In genomic region chr5:100911502-100912097, GRCm38 (mm10) we compare ENCODE assay signal across 12 mouse cellular contexts.
A peak's percentile ranks its signal among the peaks of the same experiment; 100 is the strongest.
DNase-seq lines count a peak whose midpoint lies in the region; ATAC-seq lines count a peak whose summit lies in the region.
"Had no signal": no experiment of that assay in that cellular context is flagged by ENCODE, and none has a peak within 500 bp of the region (broad histone marks: within the 10 kb centered on the region; RNA-seq: fewer than 3 reads in every experiment).

No protein-coding gene starts in this region.

- H3K9ac ChIP-seq in kidney, embryonic 15.5 days = no peak overlapping the region
- H3K9ac ChIP-seq: neural tube, embryonic 12.5 days; stomach, embryonic 15.5 days had no signal

- no peaks in the 10 kb centered on the region for H3K36me3 ChIP-seq in kidney, embryonic 15.5 days
- H3K36me3 ChIP-seq: neural tube, embryonic 12.5 days; stomach, embryonic 15.5 days had no signal

- H3K27ac ChIP-seq in kidney, embryonic 15.5 days = no peak overlapping the region
- H3K27ac ChIP-seq: neural tube, embryonic 12.5 days; stomach, embryonic 15.5 days had no signal

- 73% methylated on average over 19 of the region's 19 CpGs for WGBS in kidney, embryonic 15.5 days

- 0 out of 2 replicates have a peak, but pooled peaks cover 4% of the 10 kb centered on the region for H3K4me1 ChIP-seq in kidney, embryonic 15.5 days
- H3K4me1 ChIP-seq: neural tube, embryonic 12.5 days; stomach, embryonic 15.5 days had no signal

- ATAC-seq in kidney, embryonic 15.5 days (replicated peaks; ENCODE audit: low FRiP score) = no peak

- DNase-seq in kidney, adult 18-20 months = peak; percentile 81
- DNase-seq in B cell, adult 2 months = peak; percentile 62 to 66
- DNase-seq in MEL-GATA-1-ER (ENCODE audit: extremely low read depth, low read depth) = peak; percentile 29
- peak; percentile 93 to 95 for DNase-seq in kidney, postnatal 25 days
- DNase-seq in right cerebral cortex, postnatal 14 days = no peak
- no peak for DNase-seq in layer of hippocampus, adult 11-12 months (ENCODE audit: low spot score)
- no peak for DNase-seq in adrenal gland, adult 2 months
- DNase-seq: adrenal gland, adult 8-10 months; gastrocnemius, postnatal 10 days had no signal

- H3K9me3 ChIP-seq in kidney, embryonic 15.5 days (replicated peaks) = no peaks in the 10 kb centered on the region
- H3K9me3 ChIP-seq: neural tube, embryonic 12.5 days; stomach, embryonic 15.5 days had no signal

- H3K4me3 ChIP-seq in kidney, embryonic 15.5 days (replicated peaks) = no peak overlapping the region
- H3K4me3 ChIP-seq: neural tube, embryonic 12.5 days; stomach, embryonic 15.5 days had no signal

- no peak overlapping the region for H3K4me2 ChIP-seq in kidney, embryonic 15.5 days
- H3K4me2 ChIP-seq: neural tube, embryonic 12.5 days; stomach, embryonic 15.5 days had no signal

- peaks cover 8% of the 10 kb centered on the region; the same call in 1 of the 2 replicates for H3K27me3 ChIP-seq in kidney, embryonic 15.5 days
- H3K27me3 ChIP-seq: neural tube, embryonic 12.5 days; stomach, embryonic 15.5 days had no signal

Comparison
In these comparisons a context has a peak if more than half of its experiments do, and no peak if none do; other contexts are left out.
1. DNase-seq: peak in kidney, adult 18-20 months (single experiment), B cell, adult 2 months (2 of 2), MEL-GATA-1-ER (single experiment) and kidney, postnatal 25 days (2 of 2); none in right cerebral cortex, postnatal 14 days (single experiment), layer of hippocampus, adult 11-12 months (single experiment) and adrenal gland, adult 2 months (single experiment).